Mouse (Mus musculus) duodenum, adult 2 months (tissue): ENCODE measurements around the gene B3gnt4. TPM values are rescaled to one million over a fixed set of nuclear protein-coding genes. Genes with fewer than 3 reads are reported as not detected.

Source experiments
- polyA plus RNA-seq: library from polyadenylated mRNA; depleted of rRNA; stranded (reverse); fragments of >200 nt; gene quantifications from 2 replicates; pipeline ENCODE4 v1.2.3, GENCODE M21; 2012; ENCODE audit warnings: low replicate concordance; rRNA removed

B3gnt4 gene
- 0.11 TPM in 1 of 2 replicates, not detected in the other for polyA plus RNA-seq

GRCm38 (mm10) chr5:123510160-123510559 is at the start of gene B3gnt4:
Gene B3gnt4 (plus strand): TSS chr5:123510460.

GRCm38 (mm10) chr5:123489112-123489785 is 21.0 kb upstream of the B3gnt4 start, which contains the start of the genes Lrrc43 and Il31:
Gene Lrrc43 (plus strand): TSS chr5:123489305.
Gene Il31 (minus strand): TSS chr5:123489489.

GRCm38 (mm10) chr5:123523692-123524392 is 13.6 kb downstream of the B3gnt4 start, which contains the start of gene Diablo:
Gene Diablo (minus strand): TSS chr5:123524176.

GRCm38 (mm10) chr5:123525281-123525680 is 15.0 kb downstream of the B3gnt4 start, which contains the start of gene Gm49027:
Gene Gm49027 (minus strand): TSS chr5:123525488.

Other genes with a start within 250 kb of the B3gnt4 start
- gene Bcl7a, start 166.6 kb upstream of the B3gnt4 start, polyA plus RNA-seq: 2.7 and 4.1 TPM in 2 replicates
- 26.7 and 41.6 TPM in 2 replicates for gene Mlxip, start 115.7 kb upstream of the B3gnt4 start, polyA plus RNA-seq
- not detected in 2 replicates for gene Lrrc43, start 21.2 kb upstream of the B3gnt4 start, polyA plus RNA-seq
- not detected in 2 replicates for gene Il31, start 21.0 kb upstream of the B3gnt4 start, polyA plus RNA-seq
- gene Diablo, start 13.7 kb downstream of the B3gnt4 start, polyA plus RNA-seq: 24.6 and 32.2 TPM in 2 replicates
- gene Gm49027, start 15.0 kb downstream of the B3gnt4 start, polyA plus RNA-seq: 10.8 and 11.8 TPM in 2 replicates
- gene Vps33a, start 62.6 kb downstream of the B3gnt4 start, polyA plus RNA-seq: 4.5 and 6.2 TPM in 2 replicates
- 6.8 and 8.5 TPM in 2 replicates for gene Clip1, start 174.2 kb downstream of the B3gnt4 start, polyA plus RNA-seq
- gene Zcchc8, start 210.6 kb downstream of the B3gnt4 start, polyA plus RNA-seq: 16.9 and 18.8 TPM in 2 replicates
- 2.1 and 2.5 TPM in 2 replicates for gene Rsrc2, start 239.0 kb downstream of the B3gnt4 start, polyA plus RNA-seq
- 0.36 and 1.7 TPM in 2 replicates for gene Kntc1, start 239.3 kb downstream of the B3gnt4 start, polyA plus RNA-seq